Comparison of ENCODE assay signal across 25 mouse cellular contexts in genomic region chr12:91846038-91846437, GRCm38 (mm10).
"Had no signal": no experiment of that assay in that cellular context is flagged by ENCODE, and none has a peak within 500 bp of the region (broad histone marks: within the 10 kb centered on the region; RNA-seq: fewer than 3 reads in every experiment).

No protein-coding gene starts in this region.

- H3K27ac ChIP-seq: gastrocnemius, adult 2 months; heart, adult 2 months; heart, embryonic 13.5 days; heart, embryonic 15.5 days; hindbrain, embryonic 10.5 days; hindbrain, embryonic 12.5 days; hindbrain, embryonic 14.5 days; intestine, embryonic 15.5 days; kidney, embryonic 15.5 days; kidney, postnatal 0 days; limb, embryonic 13.5 days; limb, embryonic 15.5 days had no signal

- ATAC-seq: hindbrain, embryonic 16.5 days; inflammation-experienced regulatory T-cells, adult 6 months; intestine, embryonic 15.5 days had no signal

- H3K4me3 ChIP-seq: gastrocnemius, adult 2 months; heart, adult 2 months; heart, embryonic 13.5 days; heart, embryonic 15.5 days; hindbrain, embryonic 10.5 days; hindbrain, embryonic 12.5 days; intestine, embryonic 15.5 days; kidney, embryonic 15.5 days; limb, embryonic 13.5 days; limb, embryonic 15.5 days had no signal

- H3K9ac ChIP-seq: heart, embryonic 13.5 days; heart, embryonic 15.5 days; hindbrain, embryonic 12.5 days; hindbrain, embryonic 14.5 days; intestine, embryonic 15.5 days; kidney, embryonic 15.5 days; limb, embryonic 13.5 days; limb, embryonic 15.5 days had no signal

- H3K4me2 ChIP-seq: heart, embryonic 11.5 days; heart, embryonic 13.5 days; heart, embryonic 15.5 days; hindbrain, embryonic 12.5 days; hindbrain, embryonic 14.5 days; intestine, embryonic 15.5 days; kidney, embryonic 15.5 days; limb, embryonic 13.5 days; limb, embryonic 15.5 days had no signal

- H3K4me1 ChIP-seq: intestine, embryonic 15.5 days had no signal

- H3K27me3 ChIP-seq: heart, embryonic 13.5 days; heart, embryonic 15.5 days; hindbrain, embryonic 12.5 days; intestine, embryonic 15.5 days; kidney, embryonic 15.5 days; limb, embryonic 13.5 days; limb, embryonic 15.5 days had no signal

- DNase-seq: gastrocnemius, adult 2 months; gastrocnemius, postnatal 10 days; gastrocnemius, postnatal 25 days; heart, adult 2 months; heart, postnatal 4 days; kidney, adult 11 months; kidney, adult 9 months; kidney, postnatal 14 days; kidney, postnatal 36 days; layer of hippocampus, adult 9-11 months; layer of hippocampus, postnatal 36 days; left cerebral cortex, postnatal 4 days had no signal

- H3K9me3 ChIP-seq: heart, embryonic 13.5 days; heart, embryonic 15.5 days; hindbrain, embryonic 10.5 days; hindbrain, embryonic 12.5 days; intestine, embryonic 15.5 days; kidney, embryonic 15.5 days; limb, embryonic 13.5 days; limb, embryonic 15.5 days had no signal
